Mouse (Mus musculus) megakaryocyte, embryonic 14.5 days (primary cell): ENCODE measurements around the gene Tmem104.

Source experiments
- FLI1 ChIP-seq: IDR thresholded peaks from 2 replicates; pipeline ENCODE4 v1.6.1; 2012; ENCODE audit warnings: low read length, inconsistent platforms, mixed read lengths
- GATA1 ChIP-seq: IDR thresholded peaks from 3 replicates; pipeline ENCODE4 v1.6.1; 2012; ENCODE audit warnings: mixed read lengths, low read length, inconsistent platforms, borderline replicate concordance

GRCm38 (mm10) chr11:115229021-115229930, 42.0 kb downstream of the Tmem104 start:
- no peak for TF ChIP-seq GATA1
- no peak for TF ChIP-seq FLI1
